Mouse (Mus musculus) gastrocnemius, adult 2 months (tissue): ENCODE data around the gene Olfr1415. TPM values are rescaled to one million over a fixed set of nuclear protein-coding genes. Genes with fewer than 3 reads are reported as not detected.
"Not testable (repeated sequence)": the region's sequence is repeated elsewhere in the genome, so short reads cannot be mapped to it uniquely, and the experiment has no call there.

Source experiments
- DNase-seq: peaks from one replicate; pipeline ENCODE4 v3.0.0; 2022
- H3K27ac ChIP-seq: fragments of 200-600 bp; 2 replicates; pipeline ENCODE4 v1.8.1; 2022; ENCODE audit warnings: mild to moderate bottlenecking
- H3K4me3 ChIP-seq: fragments of 200-600 bp; 2 replicates; pipeline ENCODE4 v1.8.1; 2022; ENCODE audit warnings: mild to moderate bottlenecking, moderate library complexity
- CTCF ChIP-seq: fragments of 200-600 bp; IDR thresholded peaks from 2 replicates; pipeline ENCODE4 v1.8.1; 2022; ENCODE audit warnings: antibody characterized with exemption, mild to moderate bottlenecking, moderate library complexity
- intact Hi-C: fragments of 180-260 bp; cut with DNase I; formaldehyde crosslinking; loops from one replicate; pipeline ENCODE4 v1.15.1; 2025
- long read RNA-seq, 2 experiments: library from polyadenylated mRNA; stranded (forward); transcript quantifications; one replicate each; pipeline ENCODE4 v2.0.0; 2021
- total RNA-seq, 2 experiments: library from RNA; stranded (reverse); gene quantifications; 2 replicates each; pipeline ENCODE4 v1.2.3; 2021

Gene Olfr1415
- not detected for total RNA-seq
- long read RNA-seq, experiment 1, result 0 reads
- long read RNA-seq, experiment 2, result 0 reads

- Histone ChIP-seq H3K27ac (no peak within 1 kb of the TSS), H3K4me3 (no peak within 1 kb of the TSS)
- no peak for TF ChIP-seq CTCF
- DNase-seq, result no peak
- intact Hi-C loops, result loop anchor here (10.0 kb wide), 1 partner anchor 901 kb away; no protein-coding TSS in a partner anchor
Observed at GRCm38 (mm10) chr1:92496001-92496400, at the start of gene Olfr1415. Gene Olfr1415, minus strand, starts transcription at chr1:92496101.

- Histone ChIP-seq H3K27ac (no peak overlapping the region), H3K4me3 (no peak overlapping the region)
- no peak for DNase-seq
- intact Hi-C loops, result no loop called here
- TF ChIP-seq CTCF, result no peak
Observed at GRCm38 (mm10) chr1:92539071-92539470, 43.2 kb upstream of the Olfr1415 start.

DNA sequence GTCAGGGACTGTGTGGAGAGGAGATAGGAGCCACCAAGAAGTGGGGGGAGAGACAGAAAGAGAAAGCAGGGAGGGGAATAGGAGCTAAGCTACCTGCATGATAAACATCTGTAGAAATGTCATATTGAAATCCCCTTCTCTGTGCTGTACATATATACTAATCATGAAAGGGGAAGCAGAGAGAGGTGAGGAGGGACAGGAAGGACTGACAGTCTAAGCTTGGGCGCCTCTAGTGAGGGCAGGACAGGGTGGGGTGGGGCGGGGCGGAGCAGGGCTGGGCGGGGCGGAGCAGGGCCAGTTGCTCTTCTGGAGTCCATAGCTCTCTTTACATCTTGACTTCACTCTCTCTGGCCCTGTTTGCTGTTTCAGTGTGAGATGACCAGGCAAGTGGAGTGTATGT lies 41.1 kb upstream of the Olfr1415 start:
- Histone ChIP-seq H3K4me3 (no peak overlapping the region), H3K27ac (no peak overlapping the region)
- no peak for DNase-seq
- intact Hi-C loops, result no loop called here
- no peak for TF ChIP-seq CTCF

GRCm38 (mm10) chr1:92523764-92524163 lies 27.9 kb upstream of the Olfr1415 start:
- intact Hi-C loops, result loop anchor here (5.0 kb wide), 1 partner anchor 374 kb away; no protein-coding TSS in a partner anchor
- DNase-seq, result no peak
- Histone ChIP-seq H3K27ac (no peak overlapping the region), H3K4me3 (no peak overlapping the region)
- no peak for TF ChIP-seq CTCF

DNA sequence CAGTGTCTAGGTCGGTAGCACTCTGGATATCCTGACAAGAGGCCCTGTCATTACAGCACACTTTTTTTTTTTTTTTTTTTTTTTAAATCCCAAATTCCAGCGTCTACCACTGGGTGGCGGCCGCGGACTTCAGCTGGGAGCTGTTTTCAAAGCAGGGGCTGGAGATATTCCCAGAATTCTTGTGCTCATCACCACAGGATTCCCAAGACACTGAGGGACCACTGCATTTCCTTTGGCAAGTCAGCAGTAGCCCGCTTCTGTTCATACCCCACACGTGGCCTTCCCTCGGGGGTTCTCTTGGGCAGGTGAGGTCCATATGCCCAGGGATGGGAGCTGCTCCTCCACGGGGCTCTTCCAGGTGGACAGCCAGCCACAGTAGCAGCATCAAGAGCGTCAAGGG lies 25.5 kb upstream of the Olfr1415 start:
- DNase-seq, result peak; percentile 26
- TF ChIP-seq CTCF, result peak; percentile 64
- no peak overlapping the region for H3K27ac ChIP-seq
- intact Hi-C loops, result loop anchor here (1.0 to 5.0 kb wide), 3 partner anchors 90 to 376 kb away; no protein-coding TSS in a partner anchor
- no peak overlapping the region for H3K4me3 ChIP-seq

GRCm38 (mm10) chr1:92519046-92519445 lies 23.1 kb upstream of the Olfr1415 start:
- intact Hi-C loops, result no loop called here
- Histone ChIP-seq H3K27ac (no peak overlapping the region), H3K4me3 (no peak overlapping the region)
- DNase-seq, result no peak
- no peak for TF ChIP-seq CTCF

- TF ChIP-seq CTCF, result no peak
- no peak within 1 kb of the TSS for H3K27ac ChIP-seq
- no peak for DNase-seq
- H3K4me3 ChIP-seq, result no peak within 1 kb of the TSS
- intact Hi-C loops, result no loop called here
Observed at GRCm38 (mm10) chr1:92518561-92518960, 22.7 kb upstream of the Olfr1415 start, which contains the start of gene Olfr1414. Gene Olfr1414, minus strand, starts transcription at chr1:92518661.

GRCm38 (mm10) chr1:92515390-92515789 lies 19.5 kb upstream of the Olfr1415 start:
- Histone ChIP-seq H3K4me3 (no peak overlapping the region), H3K27ac (no peak overlapping the region)
- TF ChIP-seq CTCF, result no peak
- no peak for DNase-seq
- intact Hi-C loops, result no loop called here

DNA sequence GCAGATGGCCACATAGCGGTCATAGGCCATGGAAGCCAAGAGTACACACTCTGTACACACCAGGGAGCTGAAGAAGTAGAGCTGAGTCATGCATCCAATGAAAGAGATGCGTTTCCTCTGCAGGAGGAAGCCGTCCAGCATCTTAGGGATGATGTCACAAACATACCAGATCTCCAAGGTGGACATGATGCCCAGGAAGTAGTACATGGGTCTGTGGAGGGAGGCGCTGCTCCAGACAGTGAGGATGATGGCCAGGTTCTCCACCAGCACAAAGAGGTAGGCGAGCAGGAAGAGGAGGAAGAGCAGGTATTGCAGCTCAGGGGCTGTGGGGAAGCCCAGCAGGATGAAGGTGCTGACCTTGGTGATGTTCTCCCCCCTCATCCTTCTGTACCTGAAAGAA lies 15.7 kb upstream of the Olfr1415 start:
- DNase-seq, H3K27ac ChIP-seq, H3K4me3 ChIP-seq, intact Hi-C loops: not testable (repeated sequence)

DNA sequence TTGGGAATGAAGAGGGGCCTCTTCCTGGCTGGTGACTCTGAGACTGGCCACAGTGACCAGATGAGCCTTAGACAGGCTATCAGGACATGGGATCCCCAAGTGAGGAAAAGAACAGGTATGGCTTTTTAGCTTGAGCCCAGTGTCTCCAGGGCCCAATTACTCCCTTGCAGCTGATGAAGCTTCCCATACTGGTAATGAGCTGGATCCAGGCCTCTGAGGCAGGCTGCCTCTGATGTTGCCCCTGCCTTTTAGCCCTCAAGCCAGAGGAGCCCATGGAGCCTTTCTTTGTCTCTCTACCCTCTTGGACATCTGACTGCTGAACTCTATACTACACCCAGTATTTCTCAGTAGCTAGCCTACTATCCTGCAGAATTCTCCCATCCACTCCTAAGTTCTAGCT lies 10.9 kb downstream of the Olfr1415 start, which contains the start of gene Olfr1416:
Olfr1416 (minus strand) TSS at position 101 of the 400 bp plus-strand sequence.
- no peak within 1 kb of the TSS for H3K27ac ChIP-seq
- H3K4me3 ChIP-seq, result no peak within 1 kb of the TSS
- DNase-seq, result no peak
- no peak for TF ChIP-seq CTCF
- intact Hi-C loops, result no loop called here

DNA sequence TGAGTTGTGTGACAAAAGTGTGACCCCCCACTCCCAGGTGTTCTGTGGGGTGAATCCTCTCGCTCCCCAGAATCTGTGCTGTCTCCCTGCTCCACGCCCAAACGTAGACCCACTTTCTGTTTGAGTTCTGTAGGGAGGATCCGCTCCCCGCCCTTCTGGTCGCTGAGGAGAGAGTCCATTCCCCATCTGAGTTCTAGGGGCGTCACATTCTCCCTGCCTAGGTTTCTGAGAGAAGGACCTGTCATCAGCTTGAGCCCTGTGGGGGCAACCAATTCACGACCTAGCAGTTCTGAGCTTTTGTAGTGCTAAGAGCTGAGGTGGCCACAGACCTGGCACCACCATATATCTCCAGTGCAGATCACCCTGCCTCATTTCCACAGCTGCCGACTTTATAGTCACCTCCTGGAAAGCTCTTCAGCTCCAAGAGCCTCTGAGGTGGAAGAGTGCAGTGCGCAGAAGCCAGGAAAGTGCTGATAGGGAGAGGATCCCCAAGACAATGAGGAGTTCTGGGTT lies 21.8 kb downstream of the Olfr1415 start:
- Histone ChIP-seq H3K4me3 (peak overlapping the region; percentile 99), H3K27ac (peak overlapping the region; percentile 99)
- intact Hi-C loops, result no loop called here
- no peak for DNase-seq
- no peak for TF ChIP-seq CTCF

DNA sequence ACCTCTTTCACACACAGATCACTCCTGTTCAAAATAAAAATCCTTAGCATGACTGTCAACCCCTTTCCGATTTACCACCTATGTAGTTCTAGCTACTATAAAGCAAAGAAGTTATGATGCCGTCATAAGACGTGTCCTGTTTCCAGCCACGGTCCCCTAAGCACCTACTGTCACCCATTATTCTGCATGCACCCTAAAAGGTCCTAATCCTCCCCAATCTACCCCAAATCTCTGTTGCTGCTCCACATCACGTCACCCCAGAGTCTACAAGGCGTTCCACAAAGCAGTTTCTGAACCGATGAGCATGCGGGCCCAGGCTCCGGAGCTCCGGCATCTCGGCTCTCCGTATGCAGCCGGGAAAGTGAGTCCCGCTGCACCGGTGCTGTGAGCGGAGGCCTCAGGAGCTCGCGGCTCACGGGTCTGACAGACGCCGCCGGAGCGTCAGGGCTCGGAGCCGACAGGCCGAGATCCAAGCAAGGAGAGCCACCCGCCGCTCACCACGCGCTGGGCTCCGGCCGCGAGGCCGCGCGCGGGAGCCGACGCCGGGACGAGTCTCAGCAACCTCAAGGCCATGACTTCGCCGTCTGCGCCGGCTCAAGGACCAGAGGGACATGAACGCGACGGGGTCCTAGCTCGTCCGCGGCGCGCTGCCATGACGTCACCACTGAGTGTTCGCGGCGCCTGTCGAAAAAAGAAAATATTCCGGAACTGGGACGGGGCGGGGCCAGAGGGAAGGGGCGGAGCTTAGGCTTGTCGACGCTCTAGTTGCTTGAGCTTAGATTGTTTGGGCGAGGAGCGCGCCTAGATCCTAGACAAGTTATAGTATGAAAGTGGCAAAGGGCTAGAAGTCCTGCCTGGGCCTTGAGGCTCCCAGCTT lies 22.5 kb downstream of the Olfr1415 start, which contains the start of gene Ndufa10:
Ndufa10 (minus strand) TSS at position 696 of the 877 bp plus-strand sequence.
- H3K27ac ChIP-seq, result peak within 1 kb of the TSS; percentile 99
- TF ChIP-seq CTCF, result no peak
- intact Hi-C loops, result no loop called here

DNA sequence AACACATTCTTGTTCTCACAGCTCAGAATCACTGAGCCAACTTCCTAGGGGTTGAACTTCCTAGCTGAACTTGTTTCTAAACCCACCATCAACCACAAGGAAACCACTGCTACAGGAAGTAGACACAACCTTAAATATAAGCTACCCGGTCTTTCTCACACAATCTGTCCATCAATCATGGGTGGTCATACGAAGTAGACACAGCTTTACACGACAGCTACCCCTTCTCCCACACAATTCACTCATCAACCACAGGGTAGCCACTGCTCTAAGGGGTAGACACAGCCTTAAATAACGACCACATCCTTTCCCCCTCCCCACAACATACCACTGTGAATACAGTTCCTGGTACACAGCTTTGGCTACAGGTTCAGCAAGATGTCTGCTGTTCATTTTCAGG lies 27.0 kb downstream of the Olfr1415 start:
- intact Hi-C loops, result no loop called here
- TF ChIP-seq CTCF, result no peak
- Histone ChIP-seq H3K4me3 (no peak overlapping the region), H3K27ac (no peak overlapping the region)
- DNase-seq, result no peak

More for the DNA sequence above, 22.5 kb downstream of the Olfr1415 start, which contains the start of gene Ndufa10:
- H3K4me3 ChIP-seq, result peak within 1 kb of the TSS; percentile 99
- peak; percentile 96 for DNase-seq
